Mouse (Mus musculus) liver, adult 2 months (tissue): ENCODE data around the gene Pkdrej. TPM values are rescaled to one million over a fixed set of nuclear protein-coding genes. Genes with fewer than 3 reads are reported as not detected.

Source experiments
- DNase-seq: peaks from one replicate; pipeline ENCODE4 v3.0.0-alpha.2; 2011; ENCODE audit warnings: low read depth, low spot score; ENCODE audit errors: extremely low read depth
- H3K27ac ChIP-seq: fragments of 200-500 bp; replicated peaks from 2 replicates; pipeline ENCODE4 v1.5.1; 2012; ENCODE audit warnings: low read depth, mild to moderate bottlenecking, control low read depth, inconsistent platforms, low read length; ENCODE audit not compliant: insufficient read depth
- H3K27me3 ChIP-seq: fragments of 200-500 bp; 2 replicates; pipeline ENCODE4 v1.6.1; 2012; ENCODE audit warnings: mild to moderate bottlenecking, moderate library complexity, low read length, inconsistent platforms; ENCODE audit not compliant: control insufficient read depth, insufficient read depth
- H3K36me3 ChIP-seq: fragments of 200-500 bp; 2 replicates; pipeline ENCODE4 v1.6.1; 2012; ENCODE audit warnings: low read length, inconsistent platforms; ENCODE audit not compliant: control insufficient read depth, insufficient read depth
- H3K4me1 ChIP-seq: fragments of 200-500 bp; 2 replicates; pipeline ENCODE4 v1.6.1; 2011; ENCODE audit warnings: low read length; ENCODE audit not compliant: control insufficient read depth, insufficient read depth
- H3K4me3 ChIP-seq: fragments of 200-500 bp; 2 replicates; pipeline ENCODE4 v1.5.1; 2011; ENCODE audit warnings: low read depth, mild to moderate bottlenecking, control low read depth, low read length, moderate library complexity; ENCODE audit not compliant: insufficient read depth
- H3K79me2 ChIP-seq: fragments of 200-500 bp; 2 replicates; pipeline ENCODE4 v1.6.1; 2012; ENCODE audit warnings: inconsistent platforms, mild to moderate bottlenecking, low read length, moderate library complexity; ENCODE audit not compliant: control insufficient read depth, insufficient read depth
- H3K9ac ChIP-seq: fragments of 200-500 bp; 2 replicates; pipeline ENCODE4 v1.6.1; 2012; ENCODE audit warnings: low read depth, mild to moderate bottlenecking, control low read depth, inconsistent platforms, low read length
- CTCF ChIP-seq: fragments of 200-500 bp; IDR thresholded peaks from 2 replicates; pipeline ENCODE4 v1.5.1; 2011; ENCODE audit warnings: low read depth, low read length, control low read depth
- POLR2A ChIP-seq: fragments of 200-500 bp; IDR thresholded peaks from 2 replicates; pipeline ENCODE4 v1.6.1; 2011; ENCODE audit warnings: low read length, control low read depth; ENCODE audit not compliant: insufficient read depth; ENCODE audit errors: extremely low read depth
- WGBS: fragments of 180-500 bp; shearing (Covaris S2); methylation state at CpG from one replicate; pipeline ENCODE4 v1.1.7; 2018; 5-methylcytosine and 5-hydroxymethylcytosine counted together
- polyA plus RNA-seq: library from polyadenylated mRNA; depleted of rRNA; stranded (reverse); fragments of >200 nt; gene quantifications from 2 replicates; pipeline ENCODE4 v1.2.3, GENCODE M21; 2012
- total RNA-seq: library from RNA; depleted of rRNA; stranded (reverse); fragments of >200 nt; gene quantifications from 2 replicates; pipeline ENCODE4 v1.2.3, GENCODE M21; 2014

Pkdrej gene
- total and polyA plus RNA-seq, 2 experiments: 0.01 to 0.09 TPM

DNA sequence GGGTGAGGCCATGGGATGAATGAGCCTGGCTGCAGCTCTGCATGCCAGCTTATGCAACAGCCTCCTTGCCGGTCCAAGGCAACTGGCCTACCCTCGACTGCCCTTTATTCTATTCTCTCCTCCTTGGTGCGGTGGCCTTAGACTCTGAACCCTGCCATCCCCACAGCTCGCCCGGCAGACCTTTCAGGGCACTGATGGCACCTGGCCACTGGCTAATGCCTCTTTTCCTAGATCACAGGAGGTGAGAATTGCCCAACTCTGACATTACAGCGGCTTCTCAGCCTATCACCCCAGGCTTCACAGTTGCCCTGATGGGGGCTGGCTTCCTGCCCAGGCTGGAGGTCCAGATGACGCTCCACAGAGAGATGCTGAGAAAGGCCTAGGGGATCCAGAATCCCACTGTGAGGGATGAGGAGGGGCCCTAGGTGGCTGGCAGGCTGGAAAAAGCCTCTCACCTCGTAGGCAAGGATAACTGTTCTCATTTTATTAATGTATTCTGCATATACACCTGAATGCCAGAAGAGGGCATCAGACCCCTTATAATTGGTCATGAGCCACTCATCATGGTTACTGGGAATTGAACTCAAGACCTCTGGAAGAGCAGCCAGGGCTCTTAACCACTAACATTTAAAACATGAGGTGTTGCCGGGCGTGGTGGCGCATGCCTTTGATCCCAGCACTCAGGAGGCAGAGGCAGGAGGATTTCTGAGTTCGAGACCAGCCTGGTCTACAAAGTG is 30.3 kb upstream of the Pkdrej start:
- peaks cover 9% of the 10 kb centered on the region for H3K4me1 ChIP-seq
- no peaks in the 10 kb centered on the region for H3K79me2 ChIP-seq
- no peak overlapping the region for H3K9ac ChIP-seq
- DNase-seq: peak; percentile 63
- TF ChIP-seq CTCF: 0 out of 2 replicates have a peak, but pooled peaks have one; percentile 4
- TF ChIP-seq POLR2A: no peak
- no peak overlapping the region for H3K27ac ChIP-seq
- 57% methylated on average over 12 of the region's 12 CpGs for WGBS
- H3K27me3 ChIP-seq: no peaks in the 10 kb centered on the region
- no peak overlapping the region for H3K4me3 ChIP-seq
- H3K36me3 ChIP-seq: peaks cover 11% of the 10 kb centered on the region; the same call in 1 of the 2 replicates

DNA sequence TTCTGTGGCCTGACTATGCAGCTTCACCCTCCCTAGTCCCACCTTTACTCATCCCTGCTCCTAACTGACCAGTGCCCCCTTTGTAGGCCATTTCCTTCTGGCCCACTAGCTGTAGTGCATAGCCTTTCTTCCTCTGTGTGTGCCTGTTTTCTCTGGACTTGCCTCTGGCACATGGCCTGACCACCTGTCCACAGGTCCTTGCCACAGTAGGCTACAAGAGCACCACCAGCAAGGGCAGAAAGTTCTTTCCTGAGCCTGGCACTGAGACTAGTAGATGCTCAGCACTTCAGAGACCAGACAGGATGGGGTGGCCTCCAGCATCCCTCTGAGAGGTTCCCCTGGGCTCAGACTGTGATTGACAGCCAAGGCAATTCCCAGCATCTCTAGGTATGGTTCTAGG is 23.5 kb upstream of the Pkdrej start:
- Histone ChIP-seq H3K79me2 (0 out of 2 replicates have a peak, but pooled peaks cover 3% of the 10 kb centered on the region), H3K4me3 (no peak overlapping the region), H3K9ac (no peak overlapping the region), H3K4me1 (0 out of 2 replicates have a peak, but pooled peaks cover 3% of the 10 kb centered on the region), H3K27me3 (no peaks in the 10 kb centered on the region), H3K27ac (no peak overlapping the region), H3K36me3 (peaks cover 25% of the 10 kb centered on the region)
- TF ChIP-seq CTCF: no peak
- TF ChIP-seq POLR2A: no peak
- DNase-seq: no peak

DNA sequence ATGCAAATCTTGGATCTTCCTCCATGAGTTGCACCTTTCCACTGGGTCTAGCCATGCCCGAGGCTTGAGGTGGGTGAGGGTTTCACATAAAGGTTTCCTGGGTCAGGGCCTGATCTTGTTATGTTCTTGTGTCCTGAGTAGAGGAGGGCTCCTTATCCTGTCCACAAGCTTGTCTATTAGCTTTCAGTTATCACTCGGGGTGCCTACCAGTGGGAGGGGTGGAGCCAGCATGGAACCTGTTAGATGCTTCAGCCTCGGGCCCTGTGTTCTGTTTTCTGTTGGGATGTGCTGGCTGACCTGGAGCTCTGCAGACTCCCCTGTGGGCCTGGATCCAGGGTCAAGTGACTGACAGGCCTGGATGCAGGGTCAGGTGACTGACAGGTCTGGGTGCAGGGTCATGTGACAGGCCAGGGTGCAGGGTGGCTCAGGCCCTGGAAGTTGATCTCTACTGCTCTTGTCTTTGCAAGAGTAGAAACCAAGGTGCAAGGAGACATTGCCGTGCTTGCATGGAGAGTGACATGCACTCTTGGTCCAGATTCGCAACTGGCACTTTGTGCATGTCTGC is 20.3 kb upstream of the Pkdrej start:
- Histone ChIP-seq H3K36me3 (peaks cover 23% of the 10 kb centered on the region), H3K4me1 (0 out of 2 replicates have a peak, but pooled peaks cover 3% of the 10 kb centered on the region), H3K4me3 (no peak overlapping the region), H3K79me2 (0 out of 2 replicates have a peak, but pooled peaks cover 3% of the 10 kb centered on the region), H3K27me3 (no peaks in the 10 kb centered on the region), H3K9ac (no peak overlapping the region), H3K27ac (no peak overlapping the region)
- no peak for DNase-seq
- 79% methylated on average over 5 of the region's 5 CpGs for WGBS
- no peak for TF ChIP-seq POLR2A
- TF ChIP-seq CTCF: no peak

DNA sequence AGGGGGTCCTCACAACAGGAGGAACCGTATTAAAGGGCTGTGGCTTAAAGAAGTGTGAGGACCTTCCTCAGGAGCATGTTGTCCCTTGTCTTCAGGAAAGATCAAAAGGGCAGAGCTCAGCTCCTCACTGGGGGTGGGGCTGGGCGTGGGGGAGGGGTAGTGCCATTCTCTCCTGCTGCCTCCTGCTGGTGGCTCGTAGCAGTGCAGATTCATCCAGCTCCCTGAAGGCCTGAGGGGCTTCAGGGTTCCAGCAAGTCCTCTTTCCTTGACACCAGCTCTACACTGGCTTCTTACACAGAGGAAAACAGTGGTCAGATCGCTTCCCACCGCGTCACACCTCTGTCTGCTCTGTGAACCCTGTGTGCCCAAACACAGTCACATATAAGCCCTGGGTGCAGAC is 19.4 kb upstream of the Pkdrej start:
- DNase-seq: no peak
- no peaks in the 10 kb centered on the region for H3K27me3 ChIP-seq
- H3K4me1 ChIP-seq: 0 out of 2 replicates have a peak, but pooled peaks cover 3% of the 10 kb centered on the region
- 74% methylated on average over 6 of the region's 6 CpGs for WGBS
- no peak overlapping the region for H3K9ac ChIP-seq
- H3K27ac ChIP-seq: no peak overlapping the region
- TF ChIP-seq POLR2A (no peak), CTCF (peak; percentile 79)
- H3K79me2 ChIP-seq: 0 out of 2 replicates have a peak, but pooled peaks cover 4% of the 10 kb centered on the region
- H3K36me3 ChIP-seq: peaks cover 21% of the 10 kb centered on the region
- H3K4me3 ChIP-seq: no peak overlapping the region

DNA sequence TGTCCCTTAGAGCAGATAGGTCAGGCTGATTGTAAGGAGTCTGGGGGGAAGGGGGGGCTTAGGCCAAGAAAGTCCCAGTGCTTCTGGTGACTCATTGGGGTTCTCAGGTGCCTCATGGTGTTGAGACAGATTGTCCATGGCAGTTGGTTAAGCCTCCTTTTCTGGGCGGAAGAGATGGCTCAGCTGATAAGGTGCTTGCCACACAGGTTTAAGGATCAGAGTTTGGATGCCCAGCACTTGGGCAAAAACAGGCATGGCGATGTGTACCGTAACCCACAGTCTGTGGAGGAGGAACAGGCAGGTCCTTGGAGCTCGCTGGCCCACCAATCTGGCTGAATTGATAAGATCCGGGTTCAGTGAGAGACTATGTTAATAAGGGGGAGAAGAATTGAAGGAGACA is 15.4 kb upstream of the Pkdrej start:
- WGBS: 92% methylated on average over 5 of the region's 5 CpGs
- Histone ChIP-seq H3K4me1 (peaks cover 11% of the 10 kb centered on the region; the same call in 1 of the 2 replicates), H3K36me3 (peaks cover 17% of the 10 kb centered on the region), H3K9ac (no peak overlapping the region), H3K27ac (no peak overlapping the region), H3K27me3 (no peaks in the 10 kb centered on the region), H3K79me2 (0 out of 2 replicates have a peak, but pooled peaks cover 7% of the 10 kb centered on the region), H3K4me3 (no peak overlapping the region)
- no peak for DNase-seq
- TF ChIP-seq CTCF (no peak), POLR2A (no peak)
